Mouse (Mus musculus): Measurements from ENCODE around the gene Heyl.

GRCm38 (mm10) chr4:123282500-123282899, 49.1 kb downstream of the Heyl start:
- peak; percentile 86 for TF ChIP-seq CTCF (IDR thresholded peaks at IDR 0.05; ENCODE audit: control insufficient read depth, insufficient read depth, insufficient read length)
- no peak for TF ChIP-seq USF1 (IDR thresholded peaks at IDR 0.05; ENCODE audit: low read depth)
- no peak for TF ChIP-seq MYOG (IDR thresholded peaks at IDR 0.05; ENCODE audit: control insufficient read depth, extremely low read depth, insufficient read length)
- no peak for TF ChIP-seq MYOD1 (IDR thresholded peaks at IDR 0.05; ENCODE audit: control insufficient read depth, insufficient read length, low read depth)
- TF ChIP-seq MAX (IDR thresholded peaks at IDR 0.05) = peak; percentile 64
